Mouse (Mus musculus): ENCODE results near the gene Dchs2. TPM values are rescaled to one million over a fixed set of nuclear protein-coding genes. Genes with fewer than 3 reads are reported as not detected.
A peak's percentile ranks its signal among the peaks of the same experiment; 100 is the strongest.
"Not testable (repeated sequence)": the region's sequence is repeated elsewhere in the genome, so short reads cannot be mapped to it uniquely, and the experiment has no call there.

The Dchs2 gene
- total and polyA plus RNA-seq, 2 experiments from 2014 or later = 0.48 to 8.5 TPM

- Histone ChIP-seq H3K27ac (ENCODE audit: low read depth, low read length) (no peak overlapping the region), H3K4me3 (ENCODE audit: low read depth, low read length) (no peak overlapping the region), H3K36me3 (ENCODE audit: insufficient read depth) (no peaks in the 10 kb centered on the region), H3K27me3 (ENCODE audit: insufficient read depth, low read length) (no peaks in the 10 kb centered on the region), H3K4me1 (ENCODE audit: insufficient read depth) (peaks cover 19% of the 10 kb centered on the region), H3K9me3 (ENCODE audit: low read length) (no peaks in the 10 kb centered on the region), H3K9ac (no peak overlapping the region), H3K4me2 (ENCODE audit: low read depth) (no peak overlapping the region)
- TF ChIP-seq CTCF (IDR thresholded peaks at IDR 0.05; ENCODE audit: low read depth) = peak; percentile 85
- WGBS = 41% methylated on average over 4 of the region's 4 CpGs
- DNase-seq = peak; percentile 78
- ATAC-seq = peak; percentile 77
Observed at GRCm38 (mm10) chr3:83110163-83110562, 17.6 kb upstream of the Dchs2 start.

- H3K27me3 ChIP-seq (ENCODE audit: insufficient read depth, low read length) = no peaks in the 10 kb centered on the region
- H3K4me3 ChIP-seq (ENCODE audit: low read depth, low read length) = no peak overlapping the region
- no peak overlapping the region for H3K9ac ChIP-seq
- DNase-seq (no peak), ATAC-seq (no peak)
- H3K36me3 ChIP-seq (ENCODE audit: insufficient read depth) = no peaks in the 10 kb centered on the region
- WGBS = 50% methylated on average over 7 of the region's 7 CpGs
- H3K4me2 ChIP-seq (ENCODE audit: low read depth) = no peak overlapping the region
- H3K9me3 ChIP-seq (ENCODE audit: low read length) = no peaks in the 10 kb centered on the region
- no peak for TF ChIP-seq CTCF (IDR thresholded peaks at IDR 0.05; ENCODE audit: low read depth)
- no peak overlapping the region for H3K27ac ChIP-seq (ENCODE audit: low read depth, low read length)
- H3K4me1 ChIP-seq (ENCODE audit: insufficient read depth) = peaks cover 19% of the 10 kb centered on the region
Observed at GRCm38 (mm10) chr3:83111485-83112261, 16.1 kb upstream of the Dchs2 start.

GRCm38 (mm10) chr3:83112869-83113268 is 14.9 kb upstream of the Dchs2 start:
- no peak overlapping the region for H3K9ac ChIP-seq
- H3K4me3 ChIP-seq (ENCODE audit: low read depth, low read length) = no peak overlapping the region
- no peak for TF ChIP-seq CTCF (IDR thresholded peaks at IDR 0.05; ENCODE audit: low read depth)
- no peaks in the 10 kb centered on the region for H3K36me3 ChIP-seq (ENCODE audit: insufficient read depth)
- DNase-seq (no peak), ATAC-seq (no peak)
- no peak overlapping the region for H3K27ac ChIP-seq (ENCODE audit: low read depth, low read length)
- no peaks in the 10 kb centered on the region for H3K9me3 ChIP-seq (ENCODE audit: low read length)
- H3K27me3 ChIP-seq (ENCODE audit: insufficient read depth, low read length) = no peaks in the 10 kb centered on the region
- WGBS = 20% methylated on average over 3 of the region's 3 CpGs
- no peak overlapping the region for H3K4me2 ChIP-seq (ENCODE audit: low read depth)
- peaks cover 19% of the 10 kb centered on the region for H3K4me1 ChIP-seq (ENCODE audit: insufficient read depth)

- no peaks in the 10 kb centered on the region for H3K9me3 ChIP-seq (ENCODE audit: low read length)
- DNase-seq (no peak), ATAC-seq (no peak)
- WGBS = 84% methylated on average over 1 of the region's 1 CpGs
- H3K27me3 ChIP-seq (ENCODE audit: insufficient read depth, low read length) = no peaks in the 10 kb centered on the region
- H3K4me2 ChIP-seq (ENCODE audit: low read depth) = no peak overlapping the region
- TF ChIP-seq CTCF (IDR thresholded peaks at IDR 0.05; ENCODE audit: low read depth) = no peak
- peaks cover 19% of the 10 kb centered on the region for H3K4me1 ChIP-seq (ENCODE audit: insufficient read depth)
- no peak overlapping the region for H3K9ac ChIP-seq
- no peak overlapping the region for H3K4me3 ChIP-seq (ENCODE audit: low read depth, low read length)
- no peaks in the 10 kb centered on the region for H3K36me3 ChIP-seq (ENCODE audit: insufficient read depth)
- no peak overlapping the region for H3K27ac ChIP-seq (ENCODE audit: low read depth, low read length)
Observed at GRCm38 (mm10) chr3:83114946-83115345, 12.8 kb upstream of the Dchs2 start.

GRCm38 (mm10) chr3:83117592-83117991 is 10.2 kb upstream of the Dchs2 start:
- Histone ChIP-seq H3K27me3 (ENCODE audit: insufficient read depth, low read length) (no peaks in the 10 kb centered on the region), H3K4me2 (ENCODE audit: low read depth) (no peak overlapping the region), H3K9me3 (ENCODE audit: low read length) (no peaks in the 10 kb centered on the region), H3K27ac (ENCODE audit: low read depth, low read length) (no peak overlapping the region), H3K4me3 (ENCODE audit: low read depth, low read length) (no peak overlapping the region), H3K36me3 (ENCODE audit: insufficient read depth) (no peaks in the 10 kb centered on the region), H3K9ac (no peak overlapping the region), H3K4me1 (ENCODE audit: insufficient read depth) (peaks cover 7% of the 10 kb centered on the region; the same call in 1 of the 2 replicates)
- WGBS = 43% methylated on average over 10 of the region's 10 CpGs
- ATAC-seq (no peak), DNase-seq (no peak)
- TF ChIP-seq CTCF (IDR thresholded peaks at IDR 0.05; ENCODE audit: low read depth) = no peak

- not testable (repeated sequence) for H3K27ac ChIP-seq (ENCODE audit: low read depth, low read length); ATAC-seq; H3K27me3 ChIP-seq (ENCODE audit: insufficient read depth, low read length); H3K4me2 ChIP-seq (ENCODE audit: low read depth); H3K9me3 ChIP-seq (ENCODE audit: low read length); H3K36me3 ChIP-seq (ENCODE audit: insufficient read depth); H3K9ac ChIP-seq; H3K4me3 ChIP-seq (ENCODE audit: low read depth, low read length); DNase-seq; H3K4me1 ChIP-seq (ENCODE audit: insufficient read depth)
- 98% methylated on average over 9 of the region's 9 CpGs for WGBS
Observed at GRCm38 (mm10) chr3:83123945-83124344, 3.8 kb upstream of the Dchs2 start.

- H3K4me3 ChIP-seq (ENCODE audit: low read depth, low read length) = peak overlapping the region; percentile 55
- no peak for TF ChIP-seq CTCF (IDR thresholded peaks at IDR 0.05; ENCODE audit: low read depth)
- H3K36me3 ChIP-seq (ENCODE audit: insufficient read depth) = no peaks in the 10 kb centered on the region
- H3K9me3 ChIP-seq (ENCODE audit: low read length) = no peaks in the 10 kb centered on the region
- H3K4me1 ChIP-seq (ENCODE audit: insufficient read depth) = peaks cover 8% of the 10 kb centered on the region; the same call in 1 of the 2 replicates
- peak; percentile 70 for ATAC-seq
- peak; percentile 40 for DNase-seq
- 0 out of 2 replicates have a peak overlapping the region, but pooled peaks have one; percentile 10 for H3K27ac ChIP-seq (ENCODE audit: low read depth, low read length)
- peak overlapping the region; percentile 53 for H3K9ac ChIP-seq
- under 1% methylated on average over 31 of the region's 37 CpGs for WGBS
- peak overlapping the region; percentile 98 for H3K4me2 ChIP-seq (ENCODE audit: low read depth)
- peaks cover 23% of the 10 kb centered on the region for H3K27me3 ChIP-seq (ENCODE audit: insufficient read depth, low read length)
Observed at GRCm38 (mm10) chr3:83127088-83127725, 541 bp upstream of the Dchs2 start.

Measured in forebrain, postnatal 0 days (tissue).